Mouse (Mus musculus) hindbrain, embryonic 10.5 days (tissue): ENCODE measurements around the gene Tedc2. TPM values are rescaled to one million over a fixed set of nuclear protein-coding genes. Genes with fewer than 3 reads are reported as not detected.

Source experiments
- DNase-seq: peaks from one replicate; pipeline ENCODE4 v3.0.0-alpha.2; 2017; ENCODE audit warnings: low spot score
- H3K27ac ChIP-seq: fragments of 300-500 bp; sonication (generic); 2 replicates; pipeline ENCODE4 v1.5.1; 2016; ENCODE audit warnings: mild to moderate bottlenecking, moderate library complexity
- H3K27me3 ChIP-seq: fragments of 300-500 bp; sonication (generic); 2 replicates; pipeline ENCODE4 v1.6.1; 2016; ENCODE audit warnings: mild to moderate bottlenecking; ENCODE audit not compliant: poor library complexity, insufficient read depth, severe bottlenecking
- H3K36me3 ChIP-seq: fragments of 300-500 bp; sonication (generic); 2 replicates; pipeline ENCODE4 v1.6.1; 2016; ENCODE audit warnings: mild to moderate bottlenecking, moderate library complexity
- H3K4me1 ChIP-seq: fragments of 300-500 bp; sonication (generic); replicated peaks from 2 replicates; pipeline ENCODE4 v1.6.1; 2016; ENCODE audit warnings: mild to moderate bottlenecking
- H3K4me3 ChIP-seq: fragments of 300-500 bp; sonication (generic); 2 replicates; pipeline ENCODE4 v1.5.1; 2016; ENCODE audit warnings: mild to moderate bottlenecking, moderate library complexity
- H3K9me3 ChIP-seq: fragments of 300-500 bp; sonication (generic); 2 replicates; pipeline ENCODE4 v1.6.1; 2016; ENCODE audit warnings: mild to moderate bottlenecking, moderate library complexity
- whole genome bisulfite sequencing: fragments of 180-500 bp; shearing (Covaris S2); methylation state at CpG from one replicate; pipeline ENCODE4 v1.1.7; 2016; 5-methylcytosine and 5-hydroxymethylcytosine counted together
- polyA plus RNA-seq: library from polyadenylated mRNA; unstranded; fragments of >200 nt; fragmentation: Nextera tagmentation; extraction: Ambion mirVana; gene quantifications from 2 replicates; pipeline ENCODE4 v1.2.1, GENCODE M21; 2016

The Tedc2 gene
- polyA plus RNA-seq, 1 experiment from 2014 or later, result 19.3 TPM

GRCm38 (mm10) chr17:24236921-24237320 is 16.3 kb upstream of the Tedc2 start:
- H3K4me3 ChIP-seq, result no peak overlapping the region
- H3K4me1 ChIP-seq, result no peaks in the 10 kb centered on the region
- H3K36me3 ChIP-seq, result peaks cover 100% of the 10 kb centered on the region
- no peak for DNase-seq
- WGBS, result 96% methylated on average over 7 of the region's 7 CpGs
- no peak overlapping the region for H3K27ac ChIP-seq
- no peaks in the 10 kb centered on the region for H3K9me3 ChIP-seq
- H3K27me3 ChIP-seq, result no peaks in the 10 kb centered on the region

- Histone ChIP-seq H3K4me3 (no peak overlapping the region), H3K27me3 (no peaks in the 10 kb centered on the region), H3K36me3 (peaks cover 100% of the 10 kb centered on the region), H3K4me1 (no peaks in the 10 kb centered on the region), H3K27ac (no peak overlapping the region), H3K9me3 (no peaks in the 10 kb centered on the region)
- 97% methylated on average over 1 of the region's 1 CpGs for WGBS
- no peak for DNase-seq
Observed at GRCm38 (mm10) chr17:24236479-24236878, 15.8 kb upstream of the Tedc2 start.

- WGBS, result 89% methylated on average over 7 of the region's 7 CpGs
- H3K36me3 ChIP-seq, result peaks cover 100% of the 10 kb centered on the region
- no peak for DNase-seq
Observed at GRCm38 (mm10) chr17:24227941-24228340, 7.3 kb upstream of the Tedc2 start.

GRCm38 (mm10) chr17:24226721-24227120 is 6.1 kb upstream of the Tedc2 start:
- H3K36me3 ChIP-seq, result peaks cover 95% of the 10 kb centered on the region
- no peak for DNase-seq
- WGBS, result 93% methylated on average over 8 of the region's 8 CpGs
- H3K27me3 ChIP-seq, result no peaks in the 10 kb centered on the region
- no peak overlapping the region for H3K4me3 ChIP-seq
- no peaks in the 10 kb centered on the region for H3K9me3 ChIP-seq
- H3K27ac ChIP-seq, result no peak overlapping the region
- H3K4me1 ChIP-seq, result no peaks in the 10 kb centered on the region

More at GRCm38 (mm10) chr17:24227941-24228340, 7.3 kb upstream of the Tedc2 start:
- H3K4me3 ChIP-seq, result no peak overlapping the region
- no peaks in the 10 kb centered on the region for H3K27me3 ChIP-seq
- H3K27ac ChIP-seq, result no peak overlapping the region
- no peaks in the 10 kb centered on the region for H3K9me3 ChIP-seq
- H3K4me1 ChIP-seq, result no peaks in the 10 kb centered on the region

GRCm38 (mm10) chr17:24225851-24226250 is 5.2 kb upstream of the Tedc2 start:
- WGBS, result 93% methylated on average over 5 of the region's 5 CpGs
- peaks cover 86% of the 10 kb centered on the region for H3K36me3 ChIP-seq
- H3K4me1 ChIP-seq, result peaks cover 4% of the 10 kb centered on the region; the same call in 1 of the 2 replicates

GRCm38 (mm10) chr17:24224741-24225140 is 4.1 kb upstream of the Tedc2 start:
- H3K36me3 ChIP-seq, result peaks cover 75% of the 10 kb centered on the region
- no peak overlapping the region for H3K27ac ChIP-seq
- H3K4me3 ChIP-seq, result no peak overlapping the region
- H3K4me1 ChIP-seq, result peaks cover 14% of the 10 kb centered on the region
- no peak for DNase-seq
- no peaks in the 10 kb centered on the region for H3K27me3 ChIP-seq
- no peaks in the 10 kb centered on the region for H3K9me3 ChIP-seq
- 94% methylated on average over 10 of the region's 10 CpGs for WGBS

More at GRCm38 (mm10) chr17:24225851-24226250, 5.2 kb upstream of the Tedc2 start:
- H3K4me3 ChIP-seq, result no peak overlapping the region
- no peaks in the 10 kb centered on the region for H3K27me3 ChIP-seq
- no peak overlapping the region for H3K27ac ChIP-seq
- H3K9me3 ChIP-seq, result no peaks in the 10 kb centered on the region
- no peak for DNase-seq

GRCm38 (mm10) chr17:24223513-24223912 is 2.9 kb upstream of the Tedc2 start:
- Histone ChIP-seq H3K27me3 (no peaks in the 10 kb centered on the region), H3K36me3 (peaks cover 74% of the 10 kb centered on the region), H3K9me3 (no peaks in the 10 kb centered on the region), H3K4me3 (no peak overlapping the region), H3K4me1 (peaks cover 23% of the 10 kb centered on the region), H3K27ac (no peak overlapping the region)
- DNase-seq, result no peak
- 91% methylated on average over 5 of the region's 5 CpGs for WGBS

GRCm38 (mm10) chr17:24222653-24223052 is 2.0 kb upstream of the Tedc2 start:
- Histone ChIP-seq H3K27ac (no peak overlapping the region), H3K4me1 (peaks cover 26% of the 10 kb centered on the region), H3K4me3 (no peak overlapping the region), H3K27me3 (no peaks in the 10 kb centered on the region), H3K36me3 (peaks cover 74% of the 10 kb centered on the region), H3K9me3 (no peaks in the 10 kb centered on the region)
- 81% methylated on average over 6 of the region's 6 CpGs for WGBS
- DNase-seq, result no peak

- DNase-seq, result no peak
- Histone ChIP-seq H3K36me3 (peaks cover 54% of the 10 kb centered on the region), H3K9me3 (no peaks in the 10 kb centered on the region), H3K4me3 (no peak overlapping the region), H3K27ac (no peak overlapping the region), H3K4me1 (peaks cover 38% of the 10 kb centered on the region), H3K27me3 (no peaks in the 10 kb centered on the region; the same call in 1 of the 2 replicates)
- 65% methylated on average over 4 of the region's 4 CpGs for WGBS
Observed at GRCm38 (mm10) chr17:24216836-24217235, 3.8 kb downstream of the Tedc2 start.

- WGBS, result 78% methylated on average over 6 of the region's 6 CpGs
- peaks cover 39% of the 10 kb centered on the region for H3K36me3 ChIP-seq
- H3K9me3 ChIP-seq, result no peaks in the 10 kb centered on the region
- H3K27ac ChIP-seq, result no peak overlapping the region
- no peak overlapping the region for H3K4me3 ChIP-seq
- peaks cover 51% of the 10 kb centered on the region for H3K4me1 ChIP-seq
- peaks cover 24% of the 10 kb centered on the region for H3K27me3 ChIP-seq
- DNase-seq, result no peak
Observed at GRCm38 (mm10) chr17:24213186-24213585, 7.5 kb downstream of the Tedc2 start.

GRCm38 (mm10) chr17:24212441-24213018 is 8.1 kb downstream of the Tedc2 start:
- 25% methylated on average over 5 of the region's 5 CpGs for WGBS
- peaks cover 53% of the 10 kb centered on the region for H3K4me1 ChIP-seq
- no peak for DNase-seq
- H3K27me3 ChIP-seq, result peaks cover 31% of the 10 kb centered on the region
- H3K4me3 ChIP-seq, result peak overlapping the region; percentile 72
- H3K36me3 ChIP-seq, result peaks cover 33% of the 10 kb centered on the region
- peak overlapping the region; percentile 90 for H3K27ac ChIP-seq
- no peaks in the 10 kb centered on the region for H3K9me3 ChIP-seq

- 2% methylated on average over 37 of the region's 37 CpGs for WGBS
- peak; percentile 81 for DNase-seq
- peaks cover 38% of the 10 kb centered on the region for H3K27me3 ChIP-seq
- peak overlapping the region; percentile 72 for H3K4me3 ChIP-seq
- peaks cover 27% of the 10 kb centered on the region for H3K36me3 ChIP-seq
- H3K9me3 ChIP-seq, result no peaks in the 10 kb centered on the region
- H3K27ac ChIP-seq, result peak overlapping the region; percentile 90
- H3K4me1 ChIP-seq, result peaks cover 59% of the 10 kb centered on the region
Observed at GRCm38 (mm10) chr17:24211631-24212440, 8.8 kb downstream of the Tedc2 start.

GRCm38 (mm10) chr17:24210591-24210990 is 10.1 kb downstream of the Tedc2 start:
- WGBS, result 85% methylated on average over 3 of the region's 3 CpGs
- DNase-seq, result no peak
- peak overlapping the region; percentile 90; the same call in 1 of the 2 replicates for H3K27ac ChIP-seq
- H3K27me3 ChIP-seq, result peaks cover 48% of the 10 kb centered on the region
- peaks cover 71% of the 10 kb centered on the region for H3K4me1 ChIP-seq
- H3K9me3 ChIP-seq, result no peaks in the 10 kb centered on the region
- H3K36me3 ChIP-seq, result peaks cover 14% of the 10 kb centered on the region
- H3K4me3 ChIP-seq, result peak overlapping the region; percentile 1; the same call in 1 of the 2 replicates
